Mouse (Mus musculus) C2C12 (cell line): ENCODE results near the gene Txnrd1. TPM values are rescaled to one million over a fixed set of nuclear protein-coding genes. Genes with fewer than 3 reads are reported as not detected.

ENCODE experiments used
- H3K27me3 ChIP-seq: one replicate; pipeline ENCODE4 v1.6.1; 2011; ENCODE audit not compliant: control insufficient read depth, insufficient read depth, insufficient read length
- H3K36me3 ChIP-seq: one replicate; pipeline ENCODE4 v1.6.1; 2011; ENCODE audit not compliant: control insufficient read depth, insufficient read depth
- H3K4me3 ChIP-seq: one replicate; pipeline ENCODE4 v1.5.1; 2011; ENCODE audit warnings: mild to moderate bottlenecking, control low read depth; ENCODE audit not compliant: poor library complexity, insufficient read depth, severe bottlenecking
- H3K79me2 ChIP-seq: one replicate; pipeline ENCODE4 v1.6.1; 2011; ENCODE audit not compliant: control insufficient read depth, insufficient read depth
- H3K79me3 ChIP-seq: one replicate; pipeline ENCODE4 v1.6.1; 2011; ENCODE audit warnings: low read depth, control low read depth
- H3ac ChIP-seq: one replicate; pipeline ENCODE3; 2011; ENCODE audit warnings: low read depth; ENCODE audit not compliant: control insufficient read depth, insufficient read length
- CEBPB ChIP-seq: IDR thresholded peaks from one replicate; pipeline ENCODE4 v1.6.1; 2011; ENCODE audit warnings: low read depth, mild to moderate bottlenecking, control low read depth, moderate library complexity
- CTCF ChIP-seq: IDR thresholded peaks from one replicate; pipeline ENCODE4 v1.5.1; 2011; ENCODE audit not compliant: control insufficient read depth, insufficient read depth, insufficient read length
- FOSL1 ChIP-seq: IDR thresholded peaks from one replicate; pipeline ENCODE4 v1.8.0; 2011; ENCODE audit warnings: mild to moderate bottlenecking, low read length; ENCODE audit not compliant: poor library complexity, insufficient read depth, severe bottlenecking
- MAX ChIP-seq: IDR thresholded peaks from one replicate; pipeline ENCODE4 v1.6.1; 2011; ENCODE audit warnings: mild to moderate bottlenecking, control low read depth
- MYOD1 ChIP-seq: IDR thresholded peaks from one replicate; pipeline ENCODE4 v1.6.1; 2011; ENCODE audit warnings: low read depth; ENCODE audit not compliant: control insufficient read depth, insufficient read length
- MYOG ChIP-seq: IDR thresholded peaks from one replicate; pipeline ENCODE4 v1.6.1; 2011; ENCODE audit not compliant: control insufficient read depth, insufficient read length; ENCODE audit errors: extremely low read depth
- USF1 ChIP-seq: IDR thresholded peaks from one replicate; pipeline ENCODE4 v1.6.1; 2011; ENCODE audit warnings: low read depth, mild to moderate bottlenecking, control low read depth, moderate library complexity
- polyA plus RNA-seq: library from polyadenylated mRNA; unstranded; fragments of >200 nt; fragmentation: generic; extraction: Trizol; gene quantifications from one replicate; pipeline ENCODE4 v1.2.1, GENCODE M21; 2012; ENCODE audit warnings: missing spikeins

The Txnrd1 gene
- polyA plus RNA-seq, 1 experiment, result 172 TPM

GRCm38 (mm10) chr10:82891427-82891826 is 57.7 kb downstream of the Txnrd1 start:
- no peaks in the 10 kb centered on the region for H3K27me3 ChIP-seq
- TF ChIP-seq MAX (no peak), MYOD1 (no peak), CEBPB (no peak), MYOG (no peak), FOSL1 (no peak)

GRCm38 (mm10) chr10:82892442-82893055 is 58.8 kb downstream of the Txnrd1 start:
- Histone ChIP-seq H3ac (no peak overlapping the region), H3K79me2 (peaks cover 38% of the 10 kb centered on the region), H3K79me3 (peaks cover 3% of the 10 kb centered on the region), H3K36me3 (peaks cover 98% of the 10 kb centered on the region), H3K4me3 (no peak overlapping the region), H3K27me3 (no peaks in the 10 kb centered on the region)
- TF ChIP-seq MYOG (no peak), CTCF (no peak), MYOD1 (no peak), MAX (no peak), FOSL1 (no peak), USF1 (no peak), CEBPB (no peak)

More at GRCm38 (mm10) chr10:82891427-82891826, 57.7 kb downstream of the Txnrd1 start:
- no peak overlapping the region for H3K4me3 ChIP-seq
- peaks cover 38% of the 10 kb centered on the region for H3K79me2 ChIP-seq
- no peak overlapping the region for H3ac ChIP-seq
- H3K79me3 ChIP-seq, result peaks cover 3% of the 10 kb centered on the region
- H3K36me3 ChIP-seq, result peaks cover 98% of the 10 kb centered on the region

- H3K27me3 ChIP-seq, result no peaks in the 10 kb centered on the region
- TF ChIP-seq MYOD1 (no peak), CTCF (no peak), USF1 (no peak), FOSL1 (no peak), MAX (no peak), CEBPB (no peak), MYOG (no peak)
- H3K36me3 ChIP-seq, result peaks cover 97% of the 10 kb centered on the region
Observed at GRCm38 (mm10) chr10:82893872-82894650, 60.3 kb downstream of the Txnrd1 start.

GRCm38 (mm10) chr10:82897936-82898335 is 64.2 kb downstream of the Txnrd1 start:
- H3ac ChIP-seq, result no peak overlapping the region
- peaks cover 60% of the 10 kb centered on the region for H3K36me3 ChIP-seq
- no peaks in the 10 kb centered on the region for H3K27me3 ChIP-seq
- H3K79me2 ChIP-seq, result peaks cover 6% of the 10 kb centered on the region
- H3K4me3 ChIP-seq, result no peak overlapping the region
- H3K79me3 ChIP-seq, result no peaks in the 10 kb centered on the region
- TF ChIP-seq FOSL1 (no peak), MAX (no peak), CEBPB (no peak), MYOD1 (no peak), CTCF (no peak)

More at GRCm38 (mm10) chr10:82893872-82894650, 60.3 kb downstream of the Txnrd1 start:
- Histone ChIP-seq H3K79me2 (peaks cover 30% of the 10 kb centered on the region), H3K79me3 (peaks cover 3% of the 10 kb centered on the region), H3K4me3 (no peak overlapping the region), H3ac (no peak overlapping the region)

GRCm38 (mm10) chr10:82898893-82899292 is 65.1 kb downstream of the Txnrd1 start:
- TF ChIP-seq CEBPB (no peak), MYOD1 (no peak), MAX (no peak), FOSL1 (no peak), MYOG (no peak), USF1 (no peak), CTCF (no peak)
- Histone ChIP-seq H3K79me2 (no peaks in the 10 kb centered on the region), H3K36me3 (peaks cover 50% of the 10 kb centered on the region), H3K4me3 (no peak overlapping the region), H3K27me3 (no peaks in the 10 kb centered on the region), H3ac (no peak overlapping the region), H3K79me3 (no peaks in the 10 kb centered on the region)
